Mouse (Mus musculus) hindlimb bud, embryonic 11.5 days (tissue): ENCODE results near the gene Dnajc11.

ENCODE experiments used
- DNase-seq: peaks from one replicate; pipeline ENCODE4 v3.0.0-alpha.2; 2012; ENCODE audit warnings: low read depth, low spot score; ENCODE audit errors: extremely low spot score

Dnajc11 gene

DNA sequence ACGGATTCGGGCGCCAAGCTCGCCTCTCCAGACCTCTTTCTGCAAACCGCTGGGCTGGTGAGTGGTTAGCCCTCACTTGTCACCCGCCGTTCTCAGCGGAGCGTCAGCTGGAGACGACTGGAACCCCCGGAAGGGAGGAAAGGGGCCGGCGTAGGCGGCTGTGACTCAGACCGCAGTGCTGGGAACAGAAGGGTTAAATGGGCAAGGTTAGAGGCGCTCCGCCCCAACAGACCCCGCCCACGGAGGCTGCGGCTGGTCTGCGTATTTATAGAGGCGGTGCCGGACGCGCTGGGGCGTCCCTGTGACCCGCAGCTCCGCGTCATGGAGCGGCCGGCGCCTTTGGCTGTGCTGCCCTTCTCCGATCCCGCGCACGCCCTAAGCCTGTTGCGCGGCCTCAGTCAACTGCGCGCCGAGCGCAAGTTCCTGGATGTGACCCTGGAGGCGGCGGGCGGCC is 75.2 kb downstream of the Dnajc11 start, which contains the start of gene Klhl21:
Klhl21 (plus strand) TSS at position 182 of the 454 bp plus-strand sequence.
- DNase-seq: no peak

DNA sequence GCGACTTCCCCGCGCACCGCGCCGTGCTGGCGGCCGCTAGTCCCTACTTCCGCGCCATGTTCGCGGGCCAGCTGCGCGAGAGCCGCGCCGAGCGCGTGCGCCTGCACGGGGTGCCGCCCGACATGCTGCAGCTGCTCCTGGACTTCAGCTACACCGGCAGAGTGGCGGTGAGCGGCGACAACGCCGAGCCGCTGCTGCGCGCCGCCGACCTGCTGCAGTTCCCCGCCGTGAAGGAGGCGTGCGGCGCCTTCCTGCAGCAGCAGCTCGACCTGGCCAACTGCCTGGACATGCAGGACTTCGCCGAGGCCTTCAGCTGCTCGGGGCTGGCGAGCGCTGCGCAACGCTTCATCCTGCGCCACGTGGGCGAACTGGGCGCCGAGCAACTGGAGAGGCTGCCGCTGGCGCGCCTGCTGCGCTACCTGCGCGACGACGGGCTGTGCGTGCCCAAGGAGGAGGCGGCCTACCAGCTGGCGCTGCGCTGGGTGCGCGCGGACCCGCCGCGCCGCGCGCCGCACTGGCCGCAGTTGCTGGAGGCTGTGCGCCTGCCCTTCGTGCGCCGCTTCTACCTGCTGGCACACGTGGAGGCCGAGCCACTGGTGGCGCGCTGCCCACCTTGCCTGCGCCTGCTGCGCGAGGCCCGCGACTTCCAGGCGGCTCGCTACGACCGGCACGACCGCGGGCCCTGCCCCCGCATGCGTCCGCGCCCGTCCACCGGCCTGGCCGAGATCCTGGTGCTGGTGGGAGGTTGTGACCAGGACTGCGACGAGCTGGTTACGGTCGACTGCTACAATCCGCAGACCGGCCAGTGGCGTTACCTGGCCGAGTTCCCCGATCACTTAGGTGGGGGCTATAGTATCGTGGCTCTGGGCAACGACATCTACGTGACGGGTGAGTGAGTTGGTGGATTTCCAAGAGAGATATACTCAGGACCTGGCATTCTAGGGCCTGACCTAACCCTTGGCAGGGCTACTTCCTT is 75.9 kb downstream of the Dnajc11 start:
- no peak for DNase-seq

DNA sequence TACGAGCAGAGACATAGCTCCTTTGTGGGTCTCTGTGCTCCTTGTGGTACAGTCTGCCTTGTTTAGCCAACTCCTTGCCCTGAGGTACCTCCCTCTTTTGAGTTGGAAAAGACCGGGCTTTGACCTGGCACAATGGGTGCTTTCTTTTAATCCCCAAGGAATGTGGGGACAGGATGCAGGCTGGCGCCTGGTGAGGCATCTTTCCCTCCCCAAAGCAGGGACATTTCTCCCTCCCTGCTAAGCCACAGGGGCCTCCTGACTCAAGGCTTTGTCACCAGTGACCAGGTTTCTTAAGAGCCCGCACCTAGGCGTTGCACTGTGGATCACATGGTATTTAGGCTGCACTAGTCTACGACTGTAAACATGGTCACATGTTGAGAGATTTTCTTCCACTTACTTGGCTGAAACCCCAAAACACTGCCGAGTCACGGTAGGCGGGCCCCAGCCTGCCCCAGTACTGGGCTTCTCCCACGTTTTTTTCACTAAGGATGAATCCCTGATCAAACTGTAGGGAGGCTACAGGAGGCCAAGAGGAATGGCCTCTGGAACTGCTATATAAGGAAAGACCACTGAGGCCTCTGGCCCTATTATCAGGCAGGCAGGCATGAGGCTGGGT is 76.7 kb downstream of the Dnajc11 start:
- no peak for DNase-seq

DNA sequence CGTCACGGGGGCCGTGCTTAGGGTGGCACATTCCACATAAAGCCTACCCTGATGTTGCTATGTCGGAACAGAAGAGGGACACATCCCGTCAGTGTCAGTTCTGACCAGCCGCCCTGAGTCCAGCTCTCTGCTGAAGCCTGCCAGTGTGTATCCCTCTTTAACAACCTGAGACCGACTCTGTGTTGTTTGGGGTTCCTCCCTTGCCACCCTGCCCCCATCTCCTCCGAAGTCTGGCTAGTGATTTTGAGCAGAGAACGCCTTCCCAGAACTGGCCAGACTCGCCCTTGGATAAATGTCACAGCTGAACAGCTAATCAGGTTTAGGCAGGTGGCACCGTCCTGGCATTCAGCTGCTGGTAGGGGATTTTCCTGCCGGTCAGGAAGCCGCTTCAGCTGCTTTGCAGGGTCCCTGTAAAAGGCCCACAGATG is 77.2 kb downstream of the Dnajc11 start:
- no peak for DNase-seq

DNA sequence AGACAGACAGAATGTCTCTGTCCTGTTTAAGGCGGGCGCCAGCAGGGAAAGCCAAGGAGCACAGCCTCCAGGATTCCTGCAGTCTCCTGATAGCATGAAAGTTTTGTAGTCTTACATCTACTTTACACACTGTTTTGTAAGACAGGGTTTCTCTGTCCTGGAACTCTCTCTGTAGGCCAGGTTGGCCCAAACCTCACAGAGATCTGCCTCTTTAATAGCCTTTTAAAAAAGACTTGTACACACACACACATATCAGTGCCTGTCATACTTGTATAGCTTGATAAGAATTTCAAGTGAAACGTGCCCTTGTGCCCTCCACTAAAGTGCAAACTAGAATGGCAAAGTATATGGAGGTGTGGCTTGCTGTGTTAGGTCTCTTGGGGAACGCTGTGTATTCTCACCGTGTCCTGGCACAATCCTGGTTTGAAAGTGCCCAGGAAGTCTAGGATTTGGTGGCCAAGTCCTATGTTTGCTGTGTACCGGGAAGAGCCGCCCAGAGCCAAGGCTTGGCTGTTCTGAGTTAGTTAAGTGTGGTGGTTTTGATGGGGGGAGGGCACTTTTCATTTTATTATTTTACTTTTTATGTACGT is 77.8 kb downstream of the Dnajc11 start:
- DNase-seq: no peak

DNA sequence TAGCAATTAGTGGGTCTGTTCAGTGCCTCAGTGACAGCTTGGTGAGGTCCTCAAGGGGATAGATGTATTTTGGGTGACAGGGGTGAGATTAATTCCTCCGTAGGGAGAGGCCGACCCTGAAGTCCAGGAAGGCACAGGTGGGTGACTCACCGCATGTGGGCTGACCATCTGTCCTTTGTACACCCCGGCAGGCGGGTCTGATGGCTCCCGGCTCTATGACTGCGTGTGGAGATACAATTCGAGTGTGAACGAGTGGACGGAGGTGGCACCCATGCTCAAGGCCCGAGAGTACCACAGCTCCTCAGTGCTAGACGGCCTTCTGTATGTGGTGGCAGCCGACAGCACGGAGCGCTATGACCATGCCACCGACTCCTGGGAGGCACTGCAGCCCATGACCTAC is 78.6 kb downstream of the Dnajc11 start:
- no peak for DNase-seq

DNA sequence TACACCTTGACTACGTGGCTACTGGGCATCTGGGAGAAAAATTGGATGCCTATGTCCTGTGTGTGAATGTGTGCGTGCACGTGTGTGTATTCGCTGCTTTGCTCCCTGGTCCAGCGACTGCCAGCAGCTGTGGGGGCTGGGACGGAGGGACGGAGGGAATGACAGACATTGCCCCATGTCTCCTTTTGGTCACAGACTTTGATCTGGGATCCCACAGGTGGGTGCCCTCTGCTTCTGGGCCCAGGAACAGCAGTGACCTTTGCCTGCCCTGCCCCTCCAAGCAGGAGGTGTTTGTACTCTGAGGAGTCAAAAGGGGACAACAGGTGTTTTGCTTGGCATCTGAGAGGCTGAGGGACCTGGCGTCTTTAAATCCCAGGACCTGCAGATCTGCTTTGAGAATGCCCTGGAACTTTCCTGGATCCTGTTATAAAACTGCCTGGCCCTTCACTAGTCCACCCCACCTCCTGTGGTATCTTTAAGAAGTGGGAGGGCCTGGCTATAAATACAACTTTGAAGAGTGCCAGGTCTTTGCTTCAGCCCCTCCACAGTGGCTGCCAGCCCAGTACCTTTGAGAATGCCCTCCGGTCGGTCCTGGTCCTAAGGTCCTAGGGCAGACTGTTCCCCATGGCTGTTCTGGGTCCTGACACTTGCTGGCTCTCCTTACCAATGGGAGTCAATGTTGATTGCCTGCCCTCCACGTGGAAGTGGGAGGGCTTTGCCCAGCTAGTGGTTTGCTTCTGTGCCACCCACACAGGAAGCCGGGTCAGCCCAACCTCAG is 79.7 kb downstream of the Dnajc11 start:
- no peak for DNase-seq

DNA sequence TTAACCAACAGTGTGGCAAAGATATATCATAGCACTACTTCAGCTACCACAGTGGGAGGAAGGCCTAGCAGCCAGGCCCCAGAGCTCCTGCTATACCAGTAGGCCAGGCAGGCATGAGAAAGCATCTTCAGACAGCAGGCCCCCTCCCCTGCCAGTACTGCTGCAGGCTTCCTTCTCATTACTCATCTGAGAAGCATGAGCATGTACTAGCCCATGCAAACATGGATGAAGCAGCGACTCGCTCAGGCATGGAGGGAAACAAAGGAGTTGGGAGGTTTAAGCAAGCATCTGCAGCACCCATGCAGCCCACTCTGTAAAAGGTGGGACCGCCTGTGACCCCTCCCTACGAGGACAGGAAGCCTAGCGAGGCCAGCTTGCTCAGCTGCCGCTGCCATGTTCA is 85.6 kb downstream of the Dnajc11 start:
- no peak for DNase-seq

DNA sequence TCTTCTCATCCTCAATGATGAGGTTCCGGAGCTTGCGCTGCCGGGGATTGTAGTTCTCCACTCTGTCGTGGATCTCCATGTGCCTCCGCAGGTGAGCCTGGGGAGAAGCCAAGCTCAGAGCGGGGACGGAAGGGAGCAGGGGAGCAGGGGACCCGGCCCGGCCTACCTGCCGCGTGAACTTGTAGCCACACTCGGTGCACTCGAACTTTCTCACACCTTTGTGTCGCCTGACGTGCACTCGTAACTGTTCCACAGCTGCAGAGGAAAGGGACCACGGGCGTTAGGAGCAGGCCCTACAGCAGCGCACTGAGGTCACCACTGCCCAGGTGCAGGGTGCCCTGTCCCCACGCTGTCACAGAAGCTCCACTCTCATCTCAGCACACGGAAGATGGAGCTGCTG is 86.5 kb downstream of the Dnajc11 start:
- no peak for DNase-seq

DNA sequence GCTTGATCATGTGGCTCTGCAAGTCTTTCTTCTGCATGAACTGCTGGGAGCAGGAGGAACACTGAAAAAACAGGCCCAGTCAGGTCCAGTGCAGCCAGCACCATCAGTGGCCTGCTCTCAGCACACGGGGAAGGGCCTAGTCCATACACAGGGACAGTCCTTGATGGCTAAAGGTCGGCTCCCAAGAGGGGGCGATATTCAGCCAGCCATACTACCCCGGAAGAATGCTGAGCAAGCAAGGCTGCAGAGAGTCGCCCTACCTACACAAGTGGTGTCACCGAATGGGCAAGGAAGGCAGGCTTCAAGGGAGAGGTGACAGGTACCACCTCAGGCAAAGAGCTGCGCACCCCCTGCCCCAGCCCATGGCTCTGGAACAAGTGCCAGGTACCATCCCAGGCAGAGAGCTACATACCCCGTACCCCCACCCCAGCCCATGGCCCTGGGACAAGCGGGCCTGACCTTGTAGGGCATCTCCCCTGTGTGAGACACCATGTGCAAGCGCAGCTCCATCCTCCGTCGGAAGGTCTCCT is 88.1 kb downstream of the Dnajc11 start:
- no peak for DNase-seq

DNA sequence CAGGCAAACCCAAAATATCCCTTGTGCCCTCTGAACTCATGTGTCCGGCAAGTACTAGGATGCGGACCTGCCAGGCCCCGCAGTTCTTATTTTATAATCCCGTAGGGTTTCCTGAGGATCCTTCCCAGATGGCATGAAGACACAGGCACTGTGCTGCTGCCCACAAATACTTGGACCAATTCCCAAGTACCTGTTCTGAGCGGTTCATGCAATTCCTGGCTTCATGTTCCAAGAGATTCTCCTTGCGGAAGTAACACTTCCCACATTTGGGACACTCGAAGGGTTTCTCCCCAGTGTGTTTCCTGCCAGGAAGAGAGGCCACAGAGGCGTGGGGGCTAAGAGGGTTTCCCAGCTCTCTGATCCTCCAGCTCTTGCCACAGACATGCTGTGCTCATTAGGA is 89.0 kb downstream of the Dnajc11 start:
- DNase-seq: no peak

DNA sequence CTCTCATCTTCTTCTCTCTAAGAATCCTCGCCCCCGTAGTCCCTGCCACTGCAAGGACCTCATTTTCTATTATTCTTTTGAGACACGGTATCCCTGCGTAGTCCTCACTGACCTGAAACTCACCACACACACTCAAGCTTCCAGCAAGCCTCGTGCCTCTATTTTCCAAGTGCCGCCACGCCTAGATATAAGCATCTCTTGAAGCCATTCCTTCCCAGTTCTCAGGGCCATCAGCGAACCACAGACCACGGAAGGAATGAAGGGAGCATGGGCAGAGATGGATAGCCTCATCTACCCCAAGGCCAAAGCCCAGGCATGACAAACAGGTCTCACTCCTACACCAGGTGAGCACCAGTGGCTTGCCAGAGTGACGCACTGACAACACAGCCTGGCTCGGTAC is 91.0 kb downstream of the Dnajc11 start:
- DNase-seq: no peak

DNA sequence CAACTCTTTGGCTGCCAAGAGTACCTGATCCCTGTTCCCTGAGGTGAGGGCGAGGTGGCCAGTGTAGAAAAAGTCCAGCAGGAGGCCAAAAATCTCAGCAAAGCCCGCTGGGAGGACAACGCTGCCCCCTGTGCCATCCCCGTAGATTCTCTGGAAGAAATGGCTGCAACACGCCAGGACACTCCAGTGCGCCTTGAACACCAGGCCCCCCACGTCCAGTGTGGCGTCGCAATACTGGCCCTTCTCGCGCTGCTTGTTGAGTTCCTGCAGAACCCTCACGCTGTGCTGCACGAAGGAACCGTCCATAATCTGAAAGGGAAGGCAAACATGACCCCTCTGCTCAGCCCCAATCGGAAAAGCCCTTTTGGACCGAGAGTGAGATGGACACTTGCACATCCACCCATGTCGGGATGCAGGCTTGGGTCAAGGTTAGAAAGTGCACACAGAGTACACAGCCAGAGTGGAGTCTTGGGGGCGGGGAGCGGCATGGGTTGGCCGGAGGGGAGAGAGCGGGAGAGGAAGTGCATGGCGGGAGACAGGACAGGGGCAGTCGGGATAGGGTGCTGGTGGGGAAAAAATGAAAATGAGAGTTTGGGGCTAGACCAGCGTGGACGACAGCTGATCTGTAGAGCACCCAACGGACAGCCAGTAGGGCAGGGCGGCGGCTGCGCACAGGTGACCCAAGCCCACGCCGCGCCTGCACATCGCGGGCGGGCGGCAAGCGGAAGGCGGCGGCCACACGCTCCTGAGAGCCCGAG is 93.4 kb downstream of the Dnajc11 start:
- no peak for DNase-seq

DNA sequence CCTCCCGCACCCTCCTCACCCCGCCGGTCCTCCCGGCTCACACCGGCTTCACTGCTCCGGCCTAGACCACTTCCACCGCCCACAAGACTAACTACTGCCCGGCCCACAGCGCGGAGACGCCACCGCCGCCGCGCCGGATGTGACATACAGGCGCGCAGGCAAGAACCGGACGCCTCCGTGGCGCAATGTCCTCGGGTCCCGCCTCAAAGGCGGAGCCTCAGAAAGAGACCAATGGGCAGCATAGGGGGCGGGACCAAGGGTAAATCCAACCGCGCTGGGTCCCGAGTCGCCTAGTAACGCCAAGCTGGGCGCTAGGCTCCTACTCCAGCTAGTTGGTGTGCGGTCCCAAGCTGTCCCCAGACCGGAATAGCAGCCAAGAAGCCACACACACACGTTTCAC is 94.0 kb downstream of the Dnajc11 start, which contains the start of gene Zbtb48:
Zbtb48 (minus strand) TSS at position 148 of the 400 bp plus-strand sequence.
- DNase-seq: peak; percentile 83

DNA sequence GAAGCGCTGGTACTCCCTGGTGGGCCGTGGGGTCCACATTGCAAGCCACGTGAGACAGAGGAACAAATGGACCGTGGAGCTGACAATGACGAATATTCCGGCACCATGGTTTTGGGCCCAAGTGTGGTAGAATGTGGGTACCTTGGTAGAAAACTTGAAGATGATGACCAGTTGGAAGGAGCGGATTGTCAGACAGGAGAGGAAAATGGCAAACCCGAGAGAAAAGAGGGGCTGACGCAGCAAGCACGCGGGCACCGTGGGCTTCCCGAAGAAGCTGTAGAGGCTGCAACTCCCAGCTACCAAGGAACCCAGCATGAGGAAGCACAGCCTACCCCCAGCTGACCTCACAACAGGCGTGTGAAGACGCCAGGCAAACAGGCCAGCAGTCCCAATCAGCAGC is 95.0 kb downstream of the Dnajc11 start:
- DNase-seq: no peak

DNA sequence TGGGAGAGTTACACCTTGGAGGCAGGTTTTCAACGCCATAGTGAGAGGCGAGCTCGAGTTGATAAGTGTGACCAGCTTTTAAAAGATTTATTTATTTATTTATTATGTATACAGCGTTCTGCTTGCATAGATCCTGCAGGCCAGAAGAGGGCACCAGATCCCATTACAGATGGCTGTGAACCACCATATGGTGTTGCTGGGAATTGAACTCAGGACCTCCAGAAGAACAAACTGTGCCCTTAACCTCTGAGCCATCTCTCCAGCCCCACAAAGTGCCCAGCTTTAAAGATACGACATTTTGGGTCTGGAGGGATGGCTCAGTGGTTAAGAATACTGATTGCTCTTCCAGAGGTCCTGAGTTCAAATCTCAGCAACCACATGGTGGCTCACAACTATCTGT is 95.6 kb downstream of the Dnajc11 start:
- no peak for DNase-seq

DNA sequence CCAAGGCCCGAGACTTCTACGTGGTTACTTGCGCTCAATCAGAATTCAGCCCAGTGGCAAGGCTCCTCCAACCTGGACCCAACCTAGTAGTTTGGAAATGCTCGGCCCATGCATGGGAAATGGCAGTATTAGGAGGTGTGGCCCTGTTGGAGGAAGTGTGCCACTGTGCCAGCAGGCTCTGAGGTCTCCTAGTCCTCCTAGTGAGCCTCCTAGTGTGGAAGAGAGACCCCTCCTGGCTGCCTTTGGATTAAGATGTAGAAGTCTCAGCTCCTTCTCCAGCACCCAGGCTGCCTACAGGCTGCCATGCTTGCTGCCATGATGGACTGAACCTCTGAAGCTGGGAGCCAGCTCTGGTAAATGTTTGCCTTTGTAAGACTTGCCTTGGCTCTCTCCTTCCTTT is 96.5 kb downstream of the Dnajc11 start:
- DNase-seq: no peak
